8 mouse cellular contexts compared by ENCODE assay signal in genomic region chr15:83056378-83057083, GRCm38 (mm10). TPM values are rescaled to one million over a fixed set of nuclear protein-coding genes. Genes with fewer than 3 reads are reported as not detected.
A peak's percentile ranks its signal among the peaks of the same experiment; 100 is the strongest.
DNase-seq lines count a peak whose midpoint lies in the region; ATAC-seq and TF ChIP-seq lines count a peak whose summit lies in the region.

No protein-coding gene starts in this region.

- H3K9me3 ChIP-seq in lung, embryonic 14.5 days (ENCODE audit: low read depth, low read length): no peaks in the 10 kb centered on the region
- H3K9me3 ChIP-seq in embryonic facial prominence, embryonic 10.5 days: peaks cover 3% of the 10 kb centered on the region; the same call in 1 of the 2 replicates
- no peaks in the 10 kb centered on the region for H3K9me3 ChIP-seq in heart, embryonic 15.5 days (replicated peaks)
- H3K9me3 ChIP-seq in midbrain, embryonic 15.5 days: no peaks in the 10 kb centered on the region

- intact Hi-C loops in left cerebral cortex, adult 2 months (cut with DNase I): loop anchor here (5.0 kb wide), 1 partner anchor 61 kb away; no protein-coding TSS in a partner anchor

- peak overlapping the region; percentile 49 for H3K9ac ChIP-seq in lung, embryonic 14.5 days
- H3K9ac ChIP-seq in heart, embryonic 15.5 days: peak overlapping the region; percentile 44
- H3K9ac ChIP-seq in midbrain, embryonic 15.5 days: peak overlapping the region; percentile 42

- ATAC-seq in lung, embryonic 14.5 days (ENCODE audit: insufficient read depth): peak; percentile 52; the same call in 1 of the 2 replicates
- peak; percentile 89 for ATAC-seq in heart, embryonic 15.5 days (replicated peaks; ENCODE audit: insufficient number of reproducible peaks, insufficient read depth, low FRiP score, low read depth)
- peak; percentile 77 for ATAC-seq in midbrain, embryonic 15.5 days (replicated peaks)

- TF ChIP-seq CTCF in lung, embryonic 14.5 days (IDR thresholded peaks at IDR 0.05; ENCODE audit: low read depth): no peak
- no peak for TF ChIP-seq CTCF in left cerebral cortex, adult 2 months (IDR thresholded peaks at IDR 0.05)

- H3K4me3 ChIP-seq in lung, embryonic 14.5 days (ENCODE audit: low read depth, low read length): peak overlapping the region; percentile 31
- H3K4me3 ChIP-seq in embryonic facial prominence, embryonic 10.5 days: peak overlapping the region; percentile 55
- H3K4me3 ChIP-seq in heart, embryonic 15.5 days: peak overlapping the region; percentile 35
- peak overlapping the region; percentile 58 for H3K4me3 ChIP-seq in left cerebral cortex, adult 2 months
- peak overlapping the region; percentile 30 for H3K4me3 ChIP-seq in midbrain, embryonic 15.5 days

- no peak overlapping the region for H3K27ac ChIP-seq in lung, embryonic 14.5 days (ENCODE audit: low read depth)
- H3K27ac ChIP-seq in embryonic facial prominence, embryonic 10.5 days (replicated peaks): peak overlapping the region; percentile 77
- peak overlapping the region; percentile 95 for H3K27ac ChIP-seq in heart, embryonic 15.5 days
- peak overlapping the region; percentile 94 for H3K27ac ChIP-seq in left cerebral cortex, adult 2 months
- H3K27ac ChIP-seq in midbrain, embryonic 15.5 days: peak overlapping the region; percentile 93

- H3K36me3 ChIP-seq in lung, embryonic 14.5 days (ENCODE audit: insufficient read depth): no peaks in the 10 kb centered on the region
- H3K36me3 ChIP-seq in embryonic facial prominence, embryonic 10.5 days (replicated peaks): no peaks in the 10 kb centered on the region
- H3K36me3 ChIP-seq in heart, embryonic 15.5 days: no peaks in the 10 kb centered on the region
- no peaks in the 10 kb centered on the region for H3K36me3 ChIP-seq in midbrain, embryonic 15.5 days (replicated peaks)

- 1% methylated on average over 29 of the region's 29 CpGs for WGBS in lung, embryonic 14.5 days
- WGBS in embryonic facial prominence, embryonic 10.5 days: under 1% methylated on average over 29 of the region's 29 CpGs
- under 1% methylated on average over 29 of the region's 29 CpGs for WGBS in heart, embryonic 15.5 days
- under 1% methylated on average over 29 of the region's 29 CpGs for WGBS in midbrain, embryonic 15.5 days

- no peaks in the 10 kb centered on the region for H3K27me3 ChIP-seq in lung, embryonic 14.5 days (ENCODE audit: insufficient read depth, low read length)
- peaks cover 17% of the 10 kb centered on the region for H3K27me3 ChIP-seq in embryonic facial prominence, embryonic 10.5 days (replicated peaks; ENCODE audit: low read depth, poor library complexity, severe bottlenecking)
- 0 out of 2 replicates have a peak, but pooled peaks cover under 1% of the 10 kb centered on the region for H3K27me3 ChIP-seq in heart, embryonic 15.5 days
- no peaks in the 10 kb centered on the region for H3K27me3 ChIP-seq in midbrain, embryonic 15.5 days (replicated peaks)

- H3K4me1 ChIP-seq in lung, embryonic 14.5 days (ENCODE audit: insufficient read depth): no peaks in the 10 kb centered on the region
- H3K4me1 ChIP-seq in embryonic facial prominence, embryonic 10.5 days: peaks cover 56% of the 10 kb centered on the region
- H3K4me1 ChIP-seq in heart, embryonic 15.5 days (replicated peaks): peaks cover 46% of the 10 kb centered on the region
- peaks cover 56% of the 10 kb centered on the region for H3K4me1 ChIP-seq in midbrain, embryonic 15.5 days

- H3K4me2 ChIP-seq in lung, embryonic 14.5 days: peak overlapping the region; percentile 78
- peak overlapping the region; percentile 64 for H3K4me2 ChIP-seq in heart, embryonic 15.5 days
- H3K4me2 ChIP-seq in midbrain, embryonic 15.5 days: peak overlapping the region; percentile 60

- peak; percentile 54 for DNase-seq in lung, embryonic 14.5 days
- no peak for DNase-seq in lung, postnatal 36 days
- DNase-seq in embryonic facial prominence, embryonic 10.5 days (ENCODE audit: low spot score): peak; percentile 55
- DNase-seq in left cerebral cortex, adult 2 months (ENCODE audit: extremely low spot score in 1 of 2, low spot score in 2 of 2): peak; percentile 60 to 65
- DNase-seq in testis, postnatal 10 days (ENCODE audit: low spot score): peak; percentile 64
- DNase-seq in lung, postnatal 14 days: no peak

RNA-seq across cellular contexts. Expression of gene Nfam1, which starts 23.4 kb away (rescaled TPM):
- polyA plus RNA-seq in lung, embryonic 14.5 days (2014; fragmentation: Nextera tagmentation; extraction: Ambion mirVana): 3.6 and 3.9 TPM in 2 replicates
- 2.4 and 2.6 TPM in 2 replicates for polyA plus RNA-seq in embryonic facial prominence, embryonic 10.5 days (2016; fragmentation: Nextera tagmentation; extraction: Ambion mirVana)
- polyA plus RNA-seq in heart, embryonic 15.5 days (2015; fragmentation: Nextera tagmentation; extraction: Ambion mirVana): 1.8 and 3.9 TPM in 2 replicates
- 1 to 10 TPM; 2.2 to 2.8 TPM for total RNA-seq in left cerebral cortex, adult 2 months (2021)
- polyA plus RNA-seq in midbrain, embryonic 15.5 days (2015; fragmentation: Nextera tagmentation; extraction: Ambion mirVana): 2.9 TPM in 2 replicates

RNA-seq across cellular contexts. Expression of gene Serhl, which starts 32.8 kb away (rescaled TPM):
- polyA plus RNA-seq in lung, embryonic 14.5 days (2014; fragmentation: Nextera tagmentation; extraction: Ambion mirVana): 60.6 and 68.1 TPM in 2 replicates
- 49.0 and 50.5 TPM in 2 replicates for polyA plus RNA-seq in embryonic facial prominence, embryonic 10.5 days (2016; fragmentation: Nextera tagmentation; extraction: Ambion mirVana)
- 61.5 and 66.3 TPM in 2 replicates for polyA plus RNA-seq in heart, embryonic 15.5 days (2015; fragmentation: Nextera tagmentation; extraction: Ambion mirVana)
- total RNA-seq in left cerebral cortex, adult 2 months (2021): 10 to 100 TPM in 1 of 2 experiments, 1 to 10 TPM in 1; 9.0 to 10.2 TPM
- 24.9 and 27.8 TPM in 2 replicates for polyA plus RNA-seq in midbrain, embryonic 15.5 days (2015; fragmentation: Nextera tagmentation; extraction: Ambion mirVana)

Comparison
In these comparisons a context has a peak if more than half of its experiments do, and no peak if none do; other contexts are left out.
1. DNase-seq: peak in lung, embryonic 14.5 days (single experiment), embryonic facial prominence, embryonic 10.5 days (single experiment), left cerebral cortex, adult 2 months (2 of 2) and testis, postnatal 10 days (single experiment); none in lung, postnatal 36 days (single experiment) and lung, postnatal 14 days (single experiment).
2. Peak in every context shown above with its lines, with median percentiles within 50 percentile points of each other: ATAC-seq, H3K4me2 ChIP-seq, H3K4me3 ChIP-seq and H3K9ac ChIP-seq.